Mouse (Mus musculus): ENCODE data around the gene Itga1.

Gene Itga1

DNA sequence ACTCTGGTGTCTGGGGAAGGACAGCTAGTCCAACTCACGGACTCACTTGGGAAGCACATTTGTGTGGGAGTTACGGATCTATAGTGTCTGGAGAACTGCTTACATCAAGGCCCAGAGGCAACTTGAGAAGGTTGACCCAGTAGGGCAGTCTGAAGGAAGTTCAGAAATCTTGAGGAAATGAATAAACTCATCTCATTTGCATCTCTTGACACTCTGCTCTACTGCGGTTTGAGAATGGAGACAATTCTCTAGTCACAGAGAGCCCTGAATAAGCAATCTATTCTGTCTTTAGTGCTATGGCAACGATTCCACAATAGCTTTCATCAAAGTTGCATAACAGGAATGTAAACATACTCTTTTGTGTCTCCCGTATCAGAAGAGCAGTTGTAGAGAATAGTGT is 4.8 kb downstream of the Itga1 start:
- DNase-seq: no peak

DNA sequence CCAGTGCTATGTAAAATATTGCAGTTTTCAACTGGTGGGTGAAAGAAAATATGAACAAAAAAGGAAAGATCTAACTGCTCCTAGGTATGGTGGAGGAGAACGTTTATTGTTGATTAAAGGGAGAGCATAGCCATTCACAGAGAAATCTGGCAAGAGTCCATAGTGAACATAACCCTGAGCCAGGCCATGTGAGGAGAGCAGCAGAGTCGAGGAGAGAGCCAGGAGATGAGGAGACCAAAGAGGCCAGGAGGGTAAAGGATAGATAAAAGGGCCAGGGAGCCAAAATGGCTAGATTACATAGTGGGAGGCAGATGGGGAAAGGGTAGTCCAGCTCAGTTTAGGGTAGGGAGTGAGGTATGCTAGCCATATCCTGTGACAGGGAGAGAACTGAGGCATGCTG is 5.5 kb downstream of the Itga1 start:
- DNase-seq: no peak

DNA sequence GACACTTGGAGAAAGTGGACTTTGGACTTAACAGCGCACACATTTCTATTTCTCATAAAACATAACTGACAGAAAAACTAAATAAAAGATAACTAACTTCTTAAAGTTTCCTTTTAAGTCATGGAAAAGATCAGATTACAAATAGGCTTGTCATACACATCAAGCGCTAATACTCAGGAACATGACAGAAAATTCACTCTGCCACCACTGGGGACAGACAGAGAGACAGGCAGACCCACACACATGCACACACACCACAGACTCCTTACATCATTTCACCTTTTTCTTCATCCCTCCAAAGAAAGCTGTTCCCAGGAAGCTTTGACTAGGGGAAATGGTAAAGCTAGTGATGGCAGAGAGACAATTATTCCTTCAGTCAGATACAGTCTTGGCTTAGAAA is 6.4 kb downstream of the Itga1 start:
- no peak for DNase-seq

DNA sequence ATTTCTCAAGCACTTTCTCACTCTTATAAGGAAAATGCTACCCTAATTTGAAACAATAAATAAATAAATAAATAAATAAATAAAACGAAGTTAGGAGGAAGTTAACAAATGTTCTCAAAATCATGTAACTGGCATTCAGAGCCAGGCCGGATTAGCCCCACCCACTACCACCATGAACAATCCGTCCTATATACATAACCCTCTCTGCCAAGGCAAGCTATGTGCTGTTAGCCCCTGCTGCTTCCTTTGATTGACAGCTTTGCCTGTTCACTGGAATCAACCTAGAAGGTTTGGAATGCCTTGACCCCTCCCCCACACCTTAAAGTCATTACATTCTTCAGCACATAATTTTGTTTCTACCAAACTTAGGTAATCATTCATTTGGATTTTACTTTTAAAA is 10.3 kb downstream of the Itga1 start:
- DNase-seq: peak in 1 of 2 experiments; percentile 7

DNA sequence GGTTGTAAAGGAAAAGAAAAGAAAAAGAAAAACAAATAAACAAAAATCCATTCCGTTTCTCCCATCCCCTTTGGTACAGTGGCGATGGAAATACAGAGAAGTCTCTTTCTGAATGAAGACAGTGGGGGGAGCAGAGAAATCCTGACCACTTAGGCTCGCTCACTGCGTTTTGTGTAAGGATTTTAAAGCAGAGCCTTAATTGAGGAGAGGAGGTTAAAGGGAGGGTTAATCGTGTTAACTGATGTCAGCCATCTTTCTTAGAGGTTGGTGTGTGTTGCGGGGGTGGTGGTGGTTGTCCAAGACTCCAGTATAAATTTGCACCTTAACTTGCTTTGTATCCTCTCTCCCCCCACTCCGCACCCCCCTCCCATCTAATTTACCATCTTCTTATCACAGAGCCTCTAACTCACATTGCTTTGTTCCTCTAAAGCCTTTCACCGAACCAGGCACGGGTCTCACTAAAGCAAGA is 10.8 kb downstream of the Itga1 start:
- DNase-seq: no peak

DNA sequence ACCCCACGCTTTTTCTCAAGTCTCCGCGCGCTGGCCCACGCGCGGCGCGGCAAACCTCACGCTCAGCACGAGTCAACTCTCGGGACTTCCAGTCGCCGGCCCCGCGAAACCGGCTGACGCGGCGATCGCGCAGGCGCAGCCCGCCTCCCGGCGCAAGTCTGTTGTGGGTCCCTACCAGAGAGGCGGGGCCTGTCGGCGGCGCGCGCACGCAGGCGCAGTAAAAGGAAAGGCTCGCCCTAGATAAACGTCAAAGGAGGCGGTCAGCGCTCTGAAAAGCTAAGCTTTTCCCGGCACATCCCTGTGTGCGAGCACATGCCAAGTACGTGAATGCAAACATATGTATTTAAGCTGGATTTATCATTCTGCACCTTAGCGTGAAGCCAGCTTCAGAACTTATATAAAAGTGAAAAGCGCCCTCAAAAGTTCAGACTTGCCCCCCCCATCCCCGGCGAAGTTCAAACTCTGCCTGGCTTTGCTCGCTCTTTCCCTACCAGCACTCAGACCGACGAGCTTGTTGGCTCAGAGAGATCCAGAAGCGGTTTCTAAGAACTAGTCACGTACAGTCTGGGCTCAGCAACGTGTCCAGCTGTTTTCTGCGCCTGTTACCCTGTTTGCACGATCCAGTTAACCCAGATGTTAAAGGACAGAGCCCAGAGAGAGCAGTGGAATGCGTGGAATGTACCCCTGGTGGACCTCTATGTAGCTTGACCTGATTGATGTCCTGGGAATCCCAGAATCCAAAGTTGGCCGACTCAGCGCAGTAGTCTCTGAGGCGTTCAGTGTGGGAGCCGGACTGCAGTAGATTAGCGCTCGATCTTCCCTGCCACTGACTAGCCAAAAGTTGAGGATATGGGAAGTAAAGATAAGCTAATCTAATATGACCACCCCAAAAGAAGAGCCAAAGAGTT is 11.4 kb downstream of the Itga1 start, which contains the start of gene Pelo:
Pelo (minus strand) TSS at position 118 of the 908 bp plus-strand sequence.
- DNase-seq: peak; percentile 94 to 96

DNA sequence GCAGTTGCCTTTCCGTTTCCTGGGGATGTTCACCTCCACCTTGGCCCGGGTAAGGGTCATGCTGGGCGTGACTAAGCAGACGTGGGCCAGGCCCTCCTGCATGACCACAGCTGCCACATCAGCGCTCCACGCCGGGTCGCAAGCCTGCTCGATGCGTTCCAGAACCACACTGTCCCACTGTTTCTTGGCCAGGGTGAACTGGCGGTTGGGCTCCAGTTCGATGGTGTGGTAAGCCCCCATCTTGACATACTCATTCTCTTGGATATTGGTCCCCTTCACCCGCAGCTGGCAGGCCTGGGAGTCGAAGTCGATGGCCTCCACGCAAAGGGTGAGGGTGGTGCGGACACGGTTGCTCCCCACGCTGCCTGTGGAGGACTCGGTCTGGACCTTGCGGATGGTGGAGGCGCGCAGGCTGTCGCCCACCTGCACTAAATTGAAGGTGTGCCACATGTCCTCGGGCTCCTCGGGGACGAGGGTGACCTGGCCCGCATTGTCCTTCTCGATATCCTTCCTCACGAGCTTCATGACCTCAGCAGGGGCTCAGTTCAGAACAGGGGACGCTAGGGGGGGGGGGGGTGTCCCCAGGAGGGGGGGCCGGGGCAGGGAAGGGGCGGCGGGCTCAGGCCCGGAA is 12.3 kb downstream of the Itga1 start:
- peak in 1 of 2 experiments; percentile 33 for DNase-seq

DNA sequence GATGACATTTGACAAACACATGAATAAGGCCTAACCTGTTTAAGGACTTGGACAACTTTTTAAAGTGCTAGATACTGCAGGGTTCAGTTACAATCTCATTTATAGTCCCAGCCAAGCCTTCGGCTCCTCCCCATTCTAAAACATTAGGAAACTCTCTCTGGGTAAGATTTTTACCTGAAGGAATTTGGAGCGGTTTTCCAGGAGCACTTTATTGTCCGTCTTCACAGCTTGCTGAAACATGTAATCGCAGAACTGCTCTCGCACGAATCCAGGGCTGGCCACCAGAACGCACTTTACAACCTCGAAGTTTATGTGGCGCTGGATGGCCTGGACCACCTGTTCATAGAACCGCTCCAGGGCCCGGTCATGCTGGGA is 12.8 kb downstream of the Itga1 start:
- no peak for DNase-seq

DNA sequence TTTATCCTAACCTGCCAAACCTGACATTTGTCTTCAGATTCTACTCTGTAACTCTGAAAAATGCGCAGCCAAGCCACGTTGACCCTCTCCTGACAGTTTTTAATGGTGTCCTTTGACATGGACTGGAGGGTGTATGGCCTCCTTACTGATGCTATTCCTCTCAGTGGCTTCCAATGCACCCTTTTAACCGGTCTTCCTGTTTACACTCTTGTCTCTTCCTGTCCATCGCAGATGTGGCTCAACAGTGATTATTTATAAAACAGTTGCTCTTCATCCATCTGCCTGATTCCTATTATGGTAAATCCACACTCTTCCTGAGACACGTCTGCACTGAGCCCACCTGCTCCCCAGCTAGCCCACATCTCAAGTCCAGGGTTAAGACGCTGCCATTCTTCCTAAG is 15.8 kb downstream of the Itga1 start:
- DNase-seq: no peak

DNA sequence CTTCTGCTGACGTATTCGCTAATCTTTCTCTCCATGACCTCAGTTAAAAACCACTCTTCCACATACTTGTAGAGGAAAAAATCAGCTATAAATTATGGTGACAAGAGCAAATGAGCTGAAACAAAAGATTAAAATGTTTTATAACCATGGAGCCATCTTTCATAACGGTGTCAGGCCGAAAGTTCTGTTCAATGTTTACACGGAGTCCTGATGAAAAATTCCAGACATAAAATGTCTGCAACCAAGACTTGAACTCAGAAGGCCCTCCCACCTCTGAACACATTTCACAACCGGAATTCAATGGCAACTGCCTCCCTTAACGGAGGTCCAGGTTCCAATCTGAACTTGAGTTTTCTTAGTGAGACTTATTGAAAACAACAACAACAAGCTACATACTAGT is 19.4 kb downstream of the Itga1 start:
- no peak for DNase-seq

DNA sequence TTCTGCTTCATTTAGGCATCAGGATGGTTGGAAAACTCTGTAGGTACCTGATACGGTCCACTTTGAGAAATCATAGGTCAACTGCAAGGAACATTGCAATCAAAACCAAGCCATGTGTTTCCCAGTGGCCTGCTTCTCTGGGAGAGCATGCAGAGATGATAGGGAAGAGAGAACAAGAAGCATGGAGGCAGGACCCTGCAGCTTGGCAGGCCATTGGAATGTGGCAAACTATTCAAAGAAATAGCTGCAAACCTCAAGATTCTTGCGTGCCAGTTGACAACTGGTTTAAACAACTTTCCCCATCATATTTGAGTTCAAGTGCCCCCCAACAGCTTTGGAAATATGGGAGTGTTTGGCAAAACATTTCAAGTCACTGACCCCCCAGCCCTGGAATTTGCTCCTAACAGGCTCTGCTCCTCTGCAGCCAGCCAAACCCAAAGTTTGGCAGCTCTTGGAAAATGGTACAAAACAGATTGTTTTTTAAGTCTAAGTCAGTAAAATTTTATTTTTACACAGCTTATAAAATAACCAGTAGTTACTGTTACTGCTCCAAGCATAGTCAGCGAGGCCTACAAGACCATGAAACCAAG is 21.7 kb downstream of the Itga1 start:
- no peak for DNase-seq

DNA sequence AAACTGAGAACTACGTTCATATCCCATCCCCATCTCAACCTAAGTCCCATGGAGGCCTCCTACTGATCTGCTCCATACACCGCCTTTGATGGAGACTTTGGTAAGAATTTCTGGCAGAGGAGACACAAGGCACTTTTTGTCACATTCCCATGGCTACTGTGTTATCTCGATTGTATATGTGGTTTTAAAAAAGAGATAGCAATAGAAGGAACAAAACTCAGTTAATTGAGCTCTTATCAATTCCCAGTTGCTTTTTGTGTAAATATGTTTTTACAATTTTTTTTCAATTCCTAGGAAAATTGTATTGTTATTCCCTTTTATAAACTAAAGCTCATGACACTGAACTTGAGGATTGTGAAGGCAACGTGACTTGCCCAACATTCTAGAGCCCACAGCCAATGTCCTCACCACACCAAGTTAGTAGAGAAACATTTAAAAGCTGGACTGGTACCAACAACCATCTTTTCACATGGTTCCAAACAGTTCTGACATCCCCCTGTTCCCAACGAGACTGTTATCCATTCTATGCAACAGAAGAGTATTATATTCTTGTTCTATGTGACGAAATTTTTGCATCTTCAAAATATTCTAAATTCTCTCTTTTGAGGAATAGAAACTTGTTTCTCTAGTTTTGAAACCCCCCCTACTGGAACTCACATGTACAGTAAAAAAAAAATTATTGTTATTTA is 22.6 kb downstream of the Itga1 start:
- no peak for DNase-seq

DNA sequence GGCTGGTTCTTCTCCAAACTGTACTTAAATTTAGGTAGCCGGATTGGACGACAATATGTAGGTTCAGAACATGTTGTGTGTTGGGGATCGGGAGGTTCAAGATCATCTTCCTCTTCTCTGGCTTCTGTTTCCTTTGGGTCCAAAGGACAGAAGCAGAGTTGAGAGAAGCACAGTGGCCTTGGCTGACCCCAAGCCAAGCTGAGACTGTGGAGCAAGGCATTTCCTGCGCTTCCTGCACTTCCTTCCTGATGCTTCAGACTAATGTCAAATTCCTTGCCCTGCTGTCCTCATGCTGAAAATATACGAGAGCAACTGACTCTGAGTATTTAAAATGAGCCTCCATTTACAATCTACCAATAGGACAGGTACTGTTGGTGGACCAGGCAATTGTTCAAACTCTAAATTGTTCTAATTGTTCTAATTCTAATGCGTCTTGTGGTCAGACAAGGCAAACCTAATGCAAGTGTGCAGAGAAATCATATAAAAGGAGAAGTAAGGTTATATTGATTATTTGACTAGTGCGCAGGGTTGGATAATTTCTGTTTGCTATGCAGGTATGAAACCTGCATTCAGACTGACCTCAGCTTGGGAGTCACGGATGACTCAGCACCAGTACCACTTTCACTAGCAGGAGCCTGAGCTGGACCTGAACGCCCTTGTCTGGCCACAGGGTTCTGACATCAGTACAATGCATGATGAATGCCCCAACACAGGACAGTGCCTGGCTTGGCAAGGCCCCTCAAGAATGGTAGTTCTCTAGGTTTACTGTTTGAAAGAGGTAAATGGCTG is 24.2 kb downstream of the Itga1 start:
- no peak for DNase-seq

DNA sequence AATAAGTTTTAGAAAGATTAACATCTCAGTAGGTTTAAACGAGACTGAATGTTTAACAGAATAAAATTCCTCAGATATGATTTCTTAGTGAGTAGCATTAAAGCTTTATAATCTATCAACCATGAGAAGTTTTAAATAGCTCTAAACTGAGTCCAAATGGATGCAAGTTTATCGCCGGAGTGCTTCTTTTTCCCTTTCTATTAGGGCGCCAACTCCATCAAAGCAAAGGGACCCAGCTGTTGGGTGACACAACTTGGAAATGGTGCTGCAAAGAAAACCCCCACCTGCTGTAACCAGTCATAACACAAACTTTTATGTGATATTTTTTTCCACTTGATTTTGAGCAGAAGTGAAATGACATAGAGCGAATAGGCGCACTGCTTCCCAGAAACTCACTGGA is 29.4 kb downstream of the Itga1 start:
- no peak for DNase-seq

DNA sequence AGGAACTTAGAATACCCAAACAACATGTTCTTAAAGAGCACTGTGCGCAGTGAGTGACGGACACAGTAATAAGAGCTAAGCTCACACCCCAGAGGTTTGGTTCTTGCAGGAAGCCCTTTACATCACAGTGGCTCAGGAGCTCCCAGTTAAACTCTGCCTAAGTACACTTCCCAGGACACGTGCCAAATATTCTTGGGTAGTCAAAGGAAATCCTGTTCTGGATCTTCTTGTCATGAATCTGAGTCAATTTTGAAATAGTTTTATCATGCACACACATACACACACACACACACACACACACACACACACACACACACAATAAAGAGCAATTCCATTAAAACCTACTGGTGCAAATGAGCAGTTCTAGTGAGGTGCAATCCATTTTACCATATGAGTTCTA is 30.3 kb downstream of the Itga1 start:
- DNase-seq: no peak

DNA sequence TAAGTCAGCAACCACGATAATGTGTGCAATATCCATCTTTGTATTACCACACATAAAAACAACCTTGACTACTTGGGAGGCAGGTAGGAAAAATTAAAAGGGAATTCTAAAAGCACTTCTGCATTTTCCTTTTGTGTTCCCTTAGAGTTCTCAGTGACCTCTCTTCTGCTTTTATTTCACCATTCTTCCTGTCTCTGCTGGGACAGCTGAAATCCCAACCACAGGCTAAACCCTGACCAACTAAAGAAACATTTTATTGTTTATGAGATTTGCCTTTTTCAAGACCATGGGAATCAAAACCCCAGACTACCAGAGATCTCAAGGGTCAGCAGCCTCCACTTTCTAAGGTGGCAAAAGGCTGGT is 33.8 kb downstream of the Itga1 start:
- DNase-seq: no peak

DNA sequence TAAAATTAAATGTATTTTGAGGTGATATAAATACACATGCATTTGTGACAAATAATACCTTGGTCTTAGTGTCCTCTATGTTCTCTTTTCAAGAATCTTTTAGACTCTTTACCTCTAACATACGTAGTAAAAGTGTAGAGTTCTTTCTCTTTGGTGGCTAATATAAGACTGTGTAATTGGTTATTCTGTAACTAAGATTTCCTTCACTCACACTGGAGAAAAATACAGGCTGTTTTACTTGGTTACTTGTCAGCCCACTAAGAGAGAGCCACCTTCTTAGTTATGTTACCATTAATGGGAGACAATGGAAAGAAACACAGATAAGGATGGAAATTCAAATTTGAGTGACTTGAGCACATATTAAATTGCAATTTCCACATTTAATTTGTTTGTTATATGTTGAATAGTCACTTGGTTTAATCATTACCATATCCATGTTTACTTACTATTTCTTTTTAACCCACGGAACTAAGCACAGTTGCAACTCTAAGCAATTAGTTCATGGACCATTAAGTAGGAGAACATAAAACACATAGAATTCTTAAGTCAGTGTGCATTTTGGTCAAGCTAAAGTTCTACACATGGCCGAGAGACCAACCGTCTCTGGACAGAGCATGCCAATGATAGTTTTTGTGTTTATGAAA is 34.3 kb downstream of the Itga1 start:
- DNase-seq: no peak

DNA sequence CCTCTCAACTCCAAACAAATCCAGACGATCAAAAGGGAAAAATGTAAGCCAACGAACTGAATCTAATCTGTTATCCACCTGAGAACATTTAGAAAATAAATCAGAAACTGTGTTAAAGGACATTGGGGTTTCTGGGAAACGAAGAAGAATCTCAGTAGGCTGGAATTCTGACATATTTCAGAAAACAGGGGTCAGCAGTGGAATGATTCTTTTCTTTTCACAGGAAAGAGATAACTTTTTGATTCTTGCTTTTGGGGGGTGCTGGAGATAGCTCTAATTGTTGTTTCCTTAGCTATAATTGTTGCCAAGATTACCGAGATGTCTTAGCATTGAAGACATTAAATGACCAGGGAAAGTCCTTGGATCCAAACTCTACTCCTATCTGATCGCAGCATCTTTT is 44.2 kb downstream of the Itga1 start:
- DNase-seq: no peak

DNA sequence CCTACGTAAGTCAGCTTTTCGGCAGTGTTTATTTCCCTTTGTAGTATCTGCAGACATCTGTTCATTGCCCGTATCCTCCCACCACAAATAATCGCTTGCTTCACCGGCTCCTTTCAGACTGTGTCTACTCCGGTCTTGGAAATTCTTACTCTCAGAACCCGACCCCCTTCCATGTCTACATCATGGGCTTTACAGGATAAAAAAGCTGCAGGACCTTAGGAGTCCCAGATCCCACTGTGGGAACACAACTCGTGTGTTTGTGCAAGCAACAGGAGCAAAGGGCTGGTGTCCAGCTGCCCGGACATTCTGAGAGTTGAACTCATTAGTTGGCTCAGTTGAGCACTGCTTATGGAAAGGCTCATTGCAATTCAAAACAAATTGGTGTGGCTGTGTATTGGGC is 47.0 kb downstream of the Itga1 start:
- DNase-seq: no peak

DNA sequence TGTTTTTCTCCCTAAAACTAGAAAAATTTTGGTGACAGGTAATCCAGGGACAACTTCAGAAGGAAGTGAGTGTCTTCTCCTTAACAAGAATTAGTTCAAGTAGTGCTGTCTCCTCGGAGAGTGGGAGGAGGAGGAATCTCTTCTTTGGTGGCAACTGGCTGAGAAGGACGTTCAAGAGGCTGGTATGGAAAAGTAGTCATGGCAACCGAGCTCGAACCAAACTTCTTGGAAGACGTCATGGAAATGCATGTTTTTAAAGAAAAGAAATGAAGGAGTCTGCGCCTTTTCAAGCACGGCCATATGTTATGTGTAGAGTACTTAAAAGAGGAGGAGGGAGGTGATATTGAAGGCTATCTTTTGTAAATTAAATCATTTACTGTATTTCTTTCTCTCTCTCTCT is 49.2 kb downstream of the Itga1 start:
- DNase-seq: no peak

DNA sequence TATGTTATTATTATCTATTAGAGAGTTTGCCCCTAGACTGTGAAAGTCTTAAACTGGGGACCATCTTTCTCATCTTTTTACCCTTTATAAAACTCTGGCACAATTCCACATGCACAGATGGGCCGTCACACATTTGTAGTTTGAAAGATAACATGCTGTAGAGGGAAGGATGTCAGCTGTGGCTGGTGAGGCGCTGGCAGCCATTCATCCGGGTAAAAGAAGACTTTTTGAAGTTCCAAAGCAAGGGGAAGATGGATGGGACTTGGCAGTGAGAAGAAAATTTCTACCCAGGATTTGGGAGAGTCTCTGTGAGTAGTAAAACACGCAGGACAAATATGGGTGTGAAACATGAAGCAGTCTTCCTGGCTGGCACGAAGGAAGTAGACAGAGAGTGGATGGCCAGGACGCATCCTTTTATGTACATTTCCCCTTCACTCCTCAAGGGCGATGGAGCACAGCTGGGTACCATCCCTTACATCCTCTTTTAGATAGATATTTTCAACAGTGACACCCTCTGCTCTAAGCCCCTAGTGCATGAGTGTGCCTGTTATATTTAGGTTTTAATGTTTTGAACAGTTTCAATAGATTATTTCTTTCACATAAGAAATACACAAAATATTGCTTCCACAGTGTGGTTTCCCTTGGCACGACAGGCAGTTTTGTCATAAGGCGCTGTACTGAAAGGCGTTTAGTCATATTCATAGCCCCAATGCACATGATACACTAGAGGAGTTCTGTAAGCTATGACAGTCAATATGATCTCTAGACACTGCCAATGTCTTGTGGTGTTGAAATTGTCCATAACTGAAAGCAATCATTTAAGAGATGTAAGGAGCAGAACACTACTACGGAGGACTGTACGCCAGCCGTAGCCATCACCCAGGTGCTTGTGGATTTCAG is 50.9 kb downstream of the Itga1 start:
- no peak for DNase-seq

Data from cerebellum, adult 18-20 months (tissue).